Mouse (Mus musculus) forebrain, embryonic 15.5 days (tissue): ENCODE measurements around the gene Hmmr. TPM values are rescaled to one million over a fixed set of nuclear protein-coding genes. Genes with fewer than 3 reads are reported as not detected.
"Not testable (repeated sequence)": the region's sequence is repeated elsewhere in the genome, so short reads cannot be mapped to it uniquely, and the experiment has no call there.

Source experiments
- ATAC-seq: fragments of 200-750 bp; cut with Nextera tagmentation; replicated peaks from 2 replicates; pipeline ENCODE4 v1.8.0; 2017; ENCODE audit warnings: mild to moderate bottlenecking, moderate TSS enrichment, moderate library complexity
- H3K27ac ChIP-seq: fragments of 300-500 bp; sonication (generic); replicated peaks from 2 replicates; pipeline ENCODE4 v1.5.1; 2015; ENCODE audit warnings: mild to moderate bottlenecking, inconsistent platforms
- H3K27me3 ChIP-seq: fragments of 300-500 bp; sonication (generic); 2 replicates; pipeline ENCODE4 v1.6.1; 2015; ENCODE audit warnings: inconsistent platforms
- H3K36me3 ChIP-seq: fragments of 300-500 bp; sonication (generic); 2 replicates; pipeline ENCODE4 v1.6.1; 2015; ENCODE audit warnings: mild to moderate bottlenecking, inconsistent platforms
- H3K4me1 ChIP-seq: fragments of 300-500 bp; sonication (generic); 2 replicates; pipeline ENCODE4 v1.6.1; 2015; ENCODE audit warnings: inconsistent platforms
- H3K4me2 ChIP-seq: fragments of 300-500 bp; sonication (generic); replicated peaks from 2 replicates; pipeline ENCODE4 v1.6.1; 2015; ENCODE audit warnings: mild to moderate bottlenecking, inconsistent platforms
- H3K4me3 ChIP-seq: fragments of 300-500 bp; sonication (generic); 2 replicates; pipeline ENCODE4 v1.5.1; 2015; ENCODE audit warnings: mild to moderate bottlenecking, inconsistent platforms
- H3K9ac ChIP-seq: fragments of 300-500 bp; sonication (generic); replicated peaks from 2 replicates; pipeline ENCODE4 v1.6.1; 2015; ENCODE audit warnings: mild to moderate bottlenecking, inconsistent platforms
- H3K9me3 ChIP-seq: fragments of 300-500 bp; sonication (generic); 2 replicates; pipeline ENCODE4 v1.6.1; 2016; ENCODE audit warnings: inconsistent platforms
- WGBS: fragments of 180-500 bp; shearing (Covaris S2); methylation state at CpG from one replicate; pipeline ENCODE4 v1.1.7; 2015; ENCODE audit warnings: mixed read lengths; 5-methylcytosine and 5-hydroxymethylcytosine counted together
- polyA plus RNA-seq: library from polyadenylated mRNA; unstranded; fragments of >200 nt; fragmentation: Nextera tagmentation; extraction: Ambion mirVana; gene quantifications from 2 replicates; pipeline ENCODE4 v1.2.1, GENCODE M21; 2015

Hmmr gene
- polyA plus RNA-seq, 1 experiment from 2014 or later: 18.2 TPM

DNA sequence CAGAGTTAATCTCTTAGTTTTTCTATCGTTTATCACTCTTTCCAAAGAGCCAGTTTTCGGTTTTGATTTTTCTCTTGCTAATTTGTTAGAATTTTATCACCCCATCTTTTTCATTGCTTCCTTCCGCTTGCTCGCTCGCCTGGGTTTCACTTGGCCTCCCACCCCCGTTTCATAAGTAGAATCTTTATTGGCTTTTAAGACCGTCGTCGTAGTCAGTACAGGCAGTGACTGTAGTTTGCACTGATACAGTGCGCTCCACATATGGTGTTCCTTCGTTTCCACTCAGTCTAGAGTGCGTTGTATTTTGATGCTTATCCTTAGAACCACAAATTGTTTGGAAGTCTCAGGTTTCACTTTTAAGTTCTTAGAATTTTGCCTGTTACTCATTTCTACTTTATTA lies 13.1 kb upstream of the Hmmr start:
- no peak for ATAC-seq
- Histone ChIP-seq H3K9me3 (no peaks in the 10 kb centered on the region), H3K4me1 (no peaks in the 10 kb centered on the region), H3K4me3 (no peak overlapping the region), H3K27ac (no peak overlapping the region), H3K9ac (no peak overlapping the region), H3K4me2 (no peak overlapping the region), H3K36me3 (peaks cover 7% of the 10 kb centered on the region; the same call in 1 of the 2 replicates), H3K27me3 (no peaks in the 10 kb centered on the region)
- 95% methylated on average over 12 of the region's 12 CpGs for WGBS

DNA sequence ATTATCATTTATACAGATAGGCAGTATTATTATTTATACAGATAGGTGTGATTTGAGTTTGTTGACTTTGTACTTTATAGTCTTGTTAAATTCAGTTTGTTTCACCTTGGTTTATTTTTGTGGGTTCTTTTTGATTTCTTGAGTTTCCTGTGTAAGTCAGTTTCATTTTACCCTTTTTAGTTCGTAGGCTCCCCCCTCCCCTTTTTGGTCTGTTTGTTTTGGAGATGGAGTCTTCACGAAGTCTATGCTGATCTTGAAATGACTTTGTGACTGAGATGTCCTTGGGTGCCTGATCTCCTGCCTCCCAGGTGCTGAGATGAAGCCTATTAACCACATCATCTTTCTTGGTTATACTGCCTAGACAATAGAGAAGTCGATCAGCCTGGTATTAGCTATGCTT lies 11.1 kb upstream of the Hmmr start:
- Histone ChIP-seq H3K4me3 (no peak overlapping the region), H3K4me2 (no peak overlapping the region), H3K9me3 (no peaks in the 10 kb centered on the region), H3K27me3 (no peaks in the 10 kb centered on the region), H3K27ac (no peak overlapping the region), H3K36me3 (peaks cover 14% of the 10 kb centered on the region), H3K4me1 (no peaks in the 10 kb centered on the region), H3K9ac (no peak overlapping the region)
- WGBS: 91% methylated on average over 3 of the region's 3 CpGs
- no peak for ATAC-seq

DNA sequence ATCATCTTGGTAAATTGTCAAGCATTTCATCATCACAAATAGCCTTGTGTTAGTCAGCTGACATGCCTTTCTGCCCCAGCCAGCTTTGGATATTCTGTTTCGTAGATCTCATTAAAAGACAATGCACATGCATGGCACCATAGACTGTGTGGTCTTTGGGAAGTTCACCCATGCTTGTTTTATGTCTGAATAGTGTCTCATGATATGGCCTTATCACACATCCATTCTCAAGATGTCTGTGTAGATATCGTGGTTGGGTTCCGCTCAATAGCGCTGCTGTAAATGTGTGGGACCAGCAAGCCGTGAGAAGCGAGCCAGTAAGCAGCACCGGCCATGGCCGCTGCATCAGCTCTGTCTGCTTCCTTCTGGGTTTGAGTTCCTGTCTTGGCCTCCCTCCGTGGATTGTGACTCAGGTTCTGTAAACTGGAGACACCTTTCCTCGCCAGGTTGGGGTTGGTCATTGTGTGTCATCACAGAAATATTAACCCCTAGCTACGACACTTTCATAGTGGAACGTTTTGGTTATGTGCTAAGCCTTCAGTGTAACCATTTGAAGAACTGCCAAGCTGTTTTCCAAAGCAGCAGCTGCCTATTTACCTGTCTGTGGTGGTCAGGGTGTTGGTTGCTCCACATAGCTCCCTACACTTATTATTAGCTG lies 8.5 kb upstream of the Hmmr start:
- H3K9me3 ChIP-seq: no peaks in the 10 kb centered on the region
- H3K4me3 ChIP-seq: no peak overlapping the region
- no peak overlapping the region for H3K4me2 ChIP-seq
- H3K27me3 ChIP-seq: no peaks in the 10 kb centered on the region
- 92% methylated on average over 12 of the region's 12 CpGs for WGBS
- H3K9ac ChIP-seq: no peak overlapping the region
- peaks cover 35% of the 10 kb centered on the region for H3K36me3 ChIP-seq
- no peak for ATAC-seq
- no peak overlapping the region for H3K27ac ChIP-seq
- no peaks in the 10 kb centered on the region for H3K4me1 ChIP-seq

- 87% methylated on average over 3 of the region's 3 CpGs for WGBS
- H3K4me3 ChIP-seq: no peak overlapping the region
- no peak overlapping the region for H3K9ac ChIP-seq
- ATAC-seq: no peak
- no peak overlapping the region for H3K27ac ChIP-seq
- H3K36me3 ChIP-seq: peaks cover 40% of the 10 kb centered on the region
- H3K9me3 ChIP-seq: no peaks in the 10 kb centered on the region
- H3K27me3 ChIP-seq: no peaks in the 10 kb centered on the region
- H3K4me1 ChIP-seq: peaks cover 25% of the 10 kb centered on the region
- H3K4me2 ChIP-seq: no peak overlapping the region
Measured at GRCm38 (mm10) chr11:40737369-40737768, 4.1 kb upstream of the Hmmr start.

DNA sequence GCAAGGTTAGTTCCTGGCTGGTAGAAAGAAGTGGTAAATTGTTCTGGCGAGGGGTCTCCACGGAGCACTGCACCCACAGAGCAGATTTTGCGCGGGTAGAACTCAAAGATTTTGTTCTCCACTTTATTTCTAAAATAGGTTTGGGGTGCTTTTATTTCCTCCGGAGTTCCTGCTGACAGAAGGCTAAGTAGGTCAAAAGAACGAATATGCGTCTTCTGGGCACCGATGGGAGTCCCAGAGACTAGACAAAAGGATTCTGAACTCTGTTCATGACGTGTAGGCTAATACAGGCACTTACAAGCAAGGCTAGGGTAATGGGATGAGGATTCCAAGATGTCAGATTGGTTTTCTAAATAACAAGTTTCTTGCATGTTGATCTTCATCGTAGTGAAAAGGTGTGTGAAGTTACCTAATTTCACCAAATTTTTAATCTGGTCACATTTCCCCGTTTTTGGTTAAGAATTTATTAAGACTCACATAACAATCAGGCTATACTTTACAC lies 1.1 kb upstream of the Hmmr start:
- H3K4me1 ChIP-seq: peaks cover 39% of the 10 kb centered on the region
- peak overlapping the region; percentile 78 for H3K9ac ChIP-seq
- H3K4me3 ChIP-seq: peak overlapping the region; percentile 71
- H3K4me2 ChIP-seq: peak overlapping the region; percentile 84
- H3K27ac ChIP-seq: peak overlapping the region; percentile 69
- H3K9me3 ChIP-seq: no peaks in the 10 kb centered on the region
- H3K36me3 ChIP-seq: peaks cover 26% of the 10 kb centered on the region
- ATAC-seq: no peak
- WGBS: 4% methylated on average over 11 of the region's 11 CpGs
- H3K27me3 ChIP-seq: no peaks in the 10 kb centered on the region

GRCm38 (mm10) chr11:40732997-40733338 lies 254 bp downstream of the Hmmr start:
- peak overlapping the region; percentile 40 for H3K9ac ChIP-seq
- WGBS: under 1% methylated on average over 14 of the region's 14 CpGs
- H3K4me3 ChIP-seq: peak overlapping the region; percentile 71
- no peak overlapping the region for H3K27ac ChIP-seq
- H3K4me1 ChIP-seq: peaks cover 39% of the 10 kb centered on the region
- no peaks in the 10 kb centered on the region for H3K27me3 ChIP-seq
- peaks cover 21% of the 10 kb centered on the region for H3K36me3 ChIP-seq
- no peak for ATAC-seq
- no peaks in the 10 kb centered on the region for H3K9me3 ChIP-seq
- H3K4me2 ChIP-seq: peak overlapping the region; percentile 81

GRCm38 (mm10) chr11:40718324-40718723 lies 14.9 kb downstream of the Hmmr start:
- Histone ChIP-seq H3K27me3 (no peaks in the 10 kb centered on the region), H3K9me3 (no peaks in the 10 kb centered on the region), H3K4me1 (no peaks in the 10 kb centered on the region), H3K9ac (no peak overlapping the region), H3K4me2 (no peak overlapping the region), H3K36me3 (peaks cover 42% of the 10 kb centered on the region), H3K27ac (no peak overlapping the region), H3K4me3 (no peak overlapping the region)
- no peak for ATAC-seq

DNA sequence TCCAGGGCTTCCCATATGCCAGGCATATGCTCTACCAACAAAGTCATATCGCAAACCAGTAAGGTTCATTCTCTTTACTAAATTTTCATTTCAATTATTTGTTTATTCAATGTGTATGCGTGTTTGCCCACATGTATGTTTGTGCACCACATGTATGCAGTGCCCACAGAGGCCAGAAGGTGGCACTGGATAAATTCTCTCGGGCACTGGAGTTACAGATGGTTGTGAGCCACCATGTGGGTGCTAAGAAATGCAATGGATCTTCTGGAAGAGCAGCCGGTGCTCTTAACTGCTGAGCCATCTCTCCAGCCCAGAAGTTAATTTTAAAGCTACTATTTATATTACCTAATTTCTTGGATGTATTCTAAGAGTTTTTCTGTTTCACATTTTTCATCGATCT lies 17.7 kb downstream of the Hmmr start:
- Histone ChIP-seq H3K27me3 (no peaks in the 10 kb centered on the region), H3K27ac (no peak overlapping the region), H3K9me3 (no peaks in the 10 kb centered on the region), H3K4me3 (no peak overlapping the region), H3K4me2 (no peak overlapping the region), H3K36me3 (peaks cover 33% of the 10 kb centered on the region), H3K9ac (no peak overlapping the region), H3K4me1 (no peaks in the 10 kb centered on the region)
- 96% methylated on average over 5 of the region's 5 CpGs for WGBS
- no peak for ATAC-seq

DNA sequence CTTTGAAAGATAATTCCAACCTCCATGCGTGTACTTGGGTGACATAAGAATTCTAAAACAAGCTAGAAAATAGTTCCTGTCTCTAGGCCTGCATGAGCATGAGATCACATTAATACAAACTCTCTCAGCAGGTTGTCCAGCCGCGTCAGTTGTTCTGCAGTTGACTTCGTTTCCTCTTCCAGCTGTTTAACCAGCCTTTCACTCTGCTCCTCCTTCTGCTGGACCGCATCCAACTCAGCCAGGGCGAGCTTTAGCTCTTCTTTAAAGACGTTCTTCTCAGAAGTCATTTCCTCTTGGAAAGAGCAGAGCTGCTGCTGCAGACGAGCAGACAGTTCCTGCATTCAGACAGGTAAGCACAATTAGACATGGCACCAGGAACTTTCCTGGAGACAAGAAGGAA lies 19.4 kb downstream of the Hmmr start:
- H3K9ac ChIP-seq: no peak overlapping the region
- no peaks in the 10 kb centered on the region for H3K4me1 ChIP-seq
- no peak overlapping the region for H3K27ac ChIP-seq
- H3K36me3 ChIP-seq: peaks cover 35% of the 10 kb centered on the region
- no peaks in the 10 kb centered on the region for H3K27me3 ChIP-seq
- no peak overlapping the region for H3K4me3 ChIP-seq
- no peak for ATAC-seq
- no peaks in the 10 kb centered on the region for H3K9me3 ChIP-seq
- WGBS: 71% methylated on average over 8 of the region's 8 CpGs
- H3K4me2 ChIP-seq: no peak overlapping the region

GRCm38 (mm10) chr11:40709899-40710298 lies 23.3 kb downstream of the Hmmr start:
- not testable (repeated sequence) for ATAC-seq, H3K4me1 ChIP-seq

DNA sequence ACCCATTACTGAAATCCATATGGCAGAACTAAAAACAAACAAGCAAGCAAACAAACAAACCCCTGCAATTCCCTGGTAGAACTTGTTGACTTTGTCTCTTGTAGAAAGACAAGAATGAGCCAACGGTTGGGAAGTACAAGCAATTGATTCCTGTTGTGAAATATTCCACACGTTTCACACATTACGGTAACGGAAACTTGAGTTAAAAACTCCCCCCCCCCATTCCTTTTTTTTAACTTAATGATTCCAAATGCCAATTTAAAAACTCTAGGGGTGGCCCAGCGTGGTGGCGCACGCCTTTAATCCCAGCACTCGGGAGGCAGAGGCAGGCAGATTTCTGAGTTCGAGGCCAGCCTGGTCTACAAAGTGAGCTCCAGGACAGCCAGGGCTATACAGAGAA lies 38.1 kb downstream of the Hmmr start, which contains the start of gene Mat2b:
Gene Mat2b, minus strand, starts transcription at position 101 of the 400 bp plus-strand sequence.
- Histone ChIP-seq H3K27ac (peak within 1 kb of the TSS; percentile 90), H3K4me1 (peaks cover 32% of the 10 kb centered on the region), H3K9ac (peak within 1 kb of the TSS; percentile 61), H3K27me3 (no peaks in the 10 kb centered on the region), H3K4me3 (peak within 1 kb of the TSS; percentile 90), H3K36me3 (no peaks in the 10 kb centered on the region), H3K9me3 (no peaks in the 10 kb centered on the region), H3K4me2 (peak within 1 kb of the TSS; percentile 94)
- WGBS: 79% methylated on average over 9 of the region's 9 CpGs
- no peak for ATAC-seq

More at GRCm38 (mm10) chr11:40709899-40710298, 23.3 kb downstream of the Hmmr start:
- H3K9ac ChIP-seq, H3K9me3 ChIP-seq, H3K27ac ChIP-seq, H3K4me3 ChIP-seq, H3K27me3 ChIP-seq, H3K4me2 ChIP-seq: not testable (repeated sequence)
- 93% methylated on average over 6 of the region's 6 CpGs for WGBS
- peaks cover 34% of the 10 kb centered on the region for H3K36me3 ChIP-seq

GRCm38 (mm10) chr11:40694311-40695087 lies 38.7 kb downstream of the Hmmr start:
- no peaks in the 10 kb centered on the region for H3K36me3 ChIP-seq
- H3K9me3 ChIP-seq: no peaks in the 10 kb centered on the region
- H3K4me1 ChIP-seq: peaks cover 38% of the 10 kb centered on the region
- H3K4me3 ChIP-seq: peak overlapping the region; percentile 90
- under 1% methylated on average over 31 of the region's 31 CpGs for WGBS
- no peaks in the 10 kb centered on the region for H3K27me3 ChIP-seq
- ATAC-seq: peak; percentile 47
- peak overlapping the region; percentile 94 for H3K4me2 ChIP-seq
- peak overlapping the region; percentile 90 for H3K27ac ChIP-seq
- H3K9ac ChIP-seq: peak overlapping the region; percentile 61
